Comparison of ENCODE assay signal across 14 mouse cellular contexts in the genomic region with DNA sequence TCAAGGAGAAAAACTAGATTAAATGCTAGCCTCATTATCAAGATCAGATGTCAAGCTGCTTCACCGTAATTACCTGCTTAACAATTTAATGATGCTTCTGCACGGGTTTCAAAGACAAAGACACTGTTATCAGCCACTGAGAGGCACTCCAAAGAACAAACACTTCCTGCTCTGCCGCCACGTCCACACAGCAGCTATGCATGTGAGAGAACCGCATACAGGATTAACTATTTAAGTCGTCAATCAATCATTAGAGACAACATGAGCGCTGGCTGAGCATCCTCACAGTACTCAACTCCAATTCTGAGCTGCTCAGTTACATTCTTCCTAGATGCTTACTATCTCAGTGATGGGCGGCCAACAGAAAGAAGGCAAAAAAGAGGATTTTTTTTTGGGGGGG.
"Had no signal": no experiment of that assay in that cellular context is flagged by ENCODE, and none has a peak within 500 bp of the region (broad histone marks: within the 10 kb centered on the region; RNA-seq: fewer than 3 reads in every experiment).

No protein-coding gene starts in this region.

- H3K9me3 ChIP-seq: limb, embryonic 12.5 days; liver, embryonic 13.5 days; lung, embryonic 15.5 days; megakaryocyte, embryonic 14.5 days had no signal

- H3K27ac ChIP-seq: layer of hippocampus, adult 2 months; limb, embryonic 12.5 days; liver, embryonic 13.5 days; lung, embryonic 15.5 days; macrophage had no signal

- ATAC-seq: liver, postnatal 0 days had no signal

- H3K4me2 ChIP-seq: limb, embryonic 12.5 days; liver, embryonic 13.5 days; lung, embryonic 15.5 days had no signal

- H3K4me1 ChIP-seq: limb, embryonic 12.5 days; lung, embryonic 15.5 days had no signal

- H3K27me3 ChIP-seq: liver, embryonic 13.5 days; lung, embryonic 15.5 days; megakaryocyte, embryonic 14.5 days had no signal

- DNase-seq: kidney, adult 18-20 months; kidney, postnatal 10 days; kidney, postnatal 4 days; liver; liver, embryonic 13.5 days; liver, postnatal 0 days; lung, postnatal 14 days; right cerebral cortex, postnatal 14 days; thymus, postnatal 4 days had no signal

- H3K9ac ChIP-seq: limb, embryonic 12.5 days; liver, embryonic 13.5 days; liver, postnatal 0 days; lung, embryonic 15.5 days had no signal

- H3K36me3 ChIP-seq: lung, embryonic 15.5 days had no signal

- H3K4me3 ChIP-seq: layer of hippocampus, adult 2 months; limb, embryonic 12.5 days; liver, embryonic 13.5 days; lung, embryonic 15.5 days; megakaryocyte, embryonic 14.5 days had no signal
